ENCODE assay signal across 17 mouse cellular contexts in the genomic region with DNA sequence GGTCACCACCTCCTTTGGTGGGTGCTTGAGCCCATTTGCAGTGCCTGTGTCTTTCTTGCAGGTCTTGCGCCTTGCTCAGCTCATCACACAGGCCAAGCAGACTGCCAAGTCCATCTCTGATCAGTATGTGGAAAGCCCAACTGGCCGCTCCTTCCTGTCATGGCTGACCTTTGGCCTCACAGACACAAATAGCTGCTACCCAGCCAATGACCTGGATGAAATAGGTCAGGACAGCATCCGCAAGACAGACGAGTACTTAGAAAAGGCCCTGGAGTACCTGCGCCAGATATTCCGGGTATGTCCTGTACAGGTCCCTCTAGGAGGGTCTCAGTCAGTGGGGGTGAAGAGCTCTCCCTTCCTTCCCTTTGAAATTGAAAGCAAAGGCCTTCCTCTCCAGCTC. TPM values are rescaled to one million over a fixed set of nuclear protein-coding genes. Genes with fewer than 3 reads are reported as not detected.
DNase-seq lines count a peak whose midpoint lies in the region; ATAC-seq and TF ChIP-seq lines count a peak whose summit lies in the region.
"Had no signal": no experiment of that assay in that cellular context is flagged by ENCODE, and none has a peak within 500 bp of the region (broad histone marks: within the 10 kb centered on the region; RNA-seq: fewer than 3 reads in every experiment).

No protein-coding gene starts in this region.

- no peak for ATAC-seq in liver, embryonic 11.5 days (replicated peaks; ENCODE audit: low FRiP score)
- no peak for ATAC-seq in forebrain, embryonic 12.5 days (ENCODE audit: low FRiP score)
- ATAC-seq: hindbrain, postnatal 0 days; intestine, postnatal 0 days; liver, embryonic 12.5 days had no signal

- no peak overlapping the region for H3K4me3 ChIP-seq in liver, adult 2 months (ENCODE audit: insufficient read depth, low read depth, low read length)
- H3K4me3 ChIP-seq in liver, embryonic 11.5 days (ENCODE audit: low read depth, low read length): no peak overlapping the region
- H3K4me3 ChIP-seq in forebrain, embryonic 12.5 days (replicated peaks): no peak overlapping the region
- H3K4me3 ChIP-seq: hindbrain, embryonic 10.5 days; limb, embryonic 10.5 days; liver, embryonic 12.5 days had no signal

- H3K36me3 ChIP-seq in liver, adult 2 months (ENCODE audit: control insufficient read depth, insufficient read depth, low read length): peaks cover 3% of the 10 kb centered on the region; the same call in 1 of the 2 replicates
- H3K36me3 ChIP-seq in liver, embryonic 11.5 days (ENCODE audit: control insufficient read depth, insufficient read depth, low read length): peaks cover 46% of the 10 kb centered on the region
- H3K36me3 ChIP-seq in forebrain, embryonic 12.5 days (replicated peaks): peaks cover 72% of the 10 kb centered on the region

- no peaks in the 10 kb centered on the region for H3K27me3 ChIP-seq in liver, adult 2 months (ENCODE audit: control insufficient read depth, insufficient read depth, low read length)
- H3K27me3 ChIP-seq in liver, embryonic 11.5 days (replicated peaks; ENCODE audit: control insufficient read depth, insufficient read depth, low read length): no peaks in the 10 kb centered on the region
- no peaks in the 10 kb centered on the region for H3K27me3 ChIP-seq in forebrain, embryonic 12.5 days
- H3K27me3 ChIP-seq: liver, embryonic 12.5 days had no signal

- H3K9ac ChIP-seq in liver, adult 2 months (ENCODE audit: low read depth, low read length): no peak overlapping the region
- no peak overlapping the region for H3K9ac ChIP-seq in liver, embryonic 11.5 days (ENCODE audit: low read depth, low read length)
- H3K9ac ChIP-seq in forebrain, embryonic 12.5 days: no peak overlapping the region
- H3K9ac ChIP-seq: liver, embryonic 12.5 days had no signal

- no peaks in the 10 kb centered on the region for H3K9me3 ChIP-seq in liver, embryonic 11.5 days (ENCODE audit: control insufficient read depth, low read length)
- H3K9me3 ChIP-seq in forebrain, embryonic 12.5 days: no peaks in the 10 kb centered on the region
- H3K9me3 ChIP-seq: hindbrain, embryonic 10.5 days; limb, embryonic 10.5 days; liver, embryonic 12.5 days had no signal

- 24% methylated on average over 6 of the region's 6 CpGs for WGBS in liver, adult 2 months
- WGBS in liver, embryonic 11.5 days: 90% methylated on average over 6 of the region's 6 CpGs
- WGBS in forebrain, embryonic 12.5 days: 91% methylated on average over 6 of the region's 6 CpGs

- H3K79me2 ChIP-seq in liver, adult 2 months (ENCODE audit: control insufficient read depth, insufficient read depth, low read length): no peaks in the 10 kb centered on the region

- DNase-seq in heart, adult 11 months: peak; percentile 87
- DNase-seq in heart, adult 8-10 months (ENCODE audit: low spot score): no peak
- peak; percentile 80 for DNase-seq in liver, adult 2 months (ENCODE audit: extremely low read depth, low read depth, low spot score)
- no peak for DNase-seq in liver, embryonic 11.5 days (ENCODE audit: low spot score)
- peak; percentile 40 for DNase-seq in kidney, postnatal 10 days
- DNase-seq in lung, postnatal 4 days: no peak
- DNase-seq: adrenal gland, postnatal 10 days; gastrocnemius, postnatal 14 days; layer of hippocampus, adult 9-11 months; lung, adult 2 months; right cerebral cortex, postnatal 4 days had no signal

- H3K27ac ChIP-seq in liver, adult 2 months (replicated peaks; ENCODE audit: insufficient read depth, low read depth, low read length): no peak overlapping the region
- H3K27ac ChIP-seq in liver, embryonic 11.5 days (ENCODE audit: low read depth, low read length): no peak overlapping the region
- H3K27ac ChIP-seq in forebrain, embryonic 12.5 days: no peak overlapping the region
- H3K27ac ChIP-seq: hindbrain, embryonic 10.5 days; limb, embryonic 10.5 days had no signal

- TF ChIP-seq CTCF in liver, adult 2 months (IDR thresholded peaks at IDR 0.05; ENCODE audit: low read depth, low read length): no peak

- no peak for TF ChIP-seq POLR2A in liver, adult 2 months (IDR thresholded peaks at IDR 0.05; ENCODE audit: extremely low read depth, insufficient read depth, low read length)

- H3K4me2 ChIP-seq in liver, embryonic 11.5 days: no peak overlapping the region
- H3K4me2 ChIP-seq in forebrain, embryonic 12.5 days: no peak overlapping the region
- H3K4me2 ChIP-seq: liver, embryonic 12.5 days had no signal

- H3K4me1 ChIP-seq in liver, adult 2 months (ENCODE audit: control insufficient read depth, insufficient read depth, low read length): no peaks in the 10 kb centered on the region; the same call in 1 of the 2 replicates
- peaks cover 21% of the 10 kb centered on the region for H3K4me1 ChIP-seq in liver, embryonic 11.5 days (replicated peaks; ENCODE audit: control insufficient read depth, insufficient read depth, low read length)
- H3K4me1 ChIP-seq in forebrain, embryonic 12.5 days: peaks cover 4% of the 10 kb centered on the region; the same call in 1 of the 2 replicates

RNA-seq across cellular contexts. Expression of a gene that starts 5.0 kb away (rescaled TPM):
- under 1 TPM in 2 of 4 experiments, not detected in 2; 0.60 to 0.62 TPM for total RNA-seq in heart, adult 8-10 months (2022)
- not detected in 2 replicates for total RNA-seq in liver, adult 2 months (2014; rRNA removed)
- not detected in 2 replicates for polyA plus RNA-seq in liver, adult 2 months (2012; rRNA removed)
- polyA plus RNA-seq in liver, embryonic 11.5 days (2014; fragmentation: Nextera tagmentation; extraction: Ambion mirVana): 3.9 and 4.5 TPM in 2 replicates
- 5.8 and 6.3 TPM in 2 replicates for polyA plus RNA-seq in forebrain, embryonic 12.5 days (2016; fragmentation: Nextera tagmentation; extraction: Ambion mirVana)

RNA-seq across cellular contexts. Expression of a gene that starts 22.1 kb away (rescaled TPM):
- 10 to 100 TPM; 19.0 to 23.8 (median 20.1) TPM for total RNA-seq in heart, adult 8-10 months (2022)
- total RNA-seq in liver, adult 2 months (2014; rRNA removed): 3.6 and 6.0 TPM in 2 replicates
- 15.2 and 26.9 TPM in 2 replicates for polyA plus RNA-seq in liver, adult 2 months (2012; rRNA removed)
- polyA plus RNA-seq in liver, embryonic 11.5 days (2014; fragmentation: Nextera tagmentation; extraction: Ambion mirVana): 53.4 and 60.5 TPM in 2 replicates
- 43.6 and 52.8 TPM in 2 replicates for polyA plus RNA-seq in forebrain, embryonic 12.5 days (2016; fragmentation: Nextera tagmentation; extraction: Ambion mirVana)

RNA-seq across cellular contexts. Expression of a gene that starts 58.3 kb away (rescaled TPM):
- 1 to 10 TPM; 1.8 to 6.4 (median 3.1) TPM for total RNA-seq in heart, adult 8-10 months (2022)
- total RNA-seq in liver, adult 2 months (2014; rRNA removed): 0.74 TPM in 2 replicates
- 1.9 and 5.3 TPM in 2 replicates for polyA plus RNA-seq in liver, adult 2 months (2012; rRNA removed)
- polyA plus RNA-seq in liver, embryonic 11.5 days (2014; fragmentation: Nextera tagmentation; extraction: Ambion mirVana): 2.0 and 2.1 TPM in 2 replicates
- polyA plus RNA-seq in forebrain, embryonic 12.5 days (2016; fragmentation: Nextera tagmentation; extraction: Ambion mirVana): 5.5 and 6.6 TPM in 2 replicates

Comparison
In these comparisons a context has a peak if more than half of its experiments do, and no peak if none do; other contexts are left out.
1. DNase-seq: peak in heart, adult 11 months (single experiment), liver, adult 2 months (single experiment) and kidney, postnatal 10 days (single experiment); none in heart, adult 8-10 months (single experiment), liver, embryonic 11.5 days (single experiment) and lung, postnatal 4 days (0 of 2).